Mouse (Mus musculus): ENCODE results near the gene Peli3.
A peak's percentile ranks its signal among the peaks of the same experiment; 100 is the strongest.
"Not testable (repeated sequence)": the region's sequence is repeated elsewhere in the genome, so short reads cannot be mapped to it uniquely, and the experiment has no call there.

Gene Peli3

DNA sequence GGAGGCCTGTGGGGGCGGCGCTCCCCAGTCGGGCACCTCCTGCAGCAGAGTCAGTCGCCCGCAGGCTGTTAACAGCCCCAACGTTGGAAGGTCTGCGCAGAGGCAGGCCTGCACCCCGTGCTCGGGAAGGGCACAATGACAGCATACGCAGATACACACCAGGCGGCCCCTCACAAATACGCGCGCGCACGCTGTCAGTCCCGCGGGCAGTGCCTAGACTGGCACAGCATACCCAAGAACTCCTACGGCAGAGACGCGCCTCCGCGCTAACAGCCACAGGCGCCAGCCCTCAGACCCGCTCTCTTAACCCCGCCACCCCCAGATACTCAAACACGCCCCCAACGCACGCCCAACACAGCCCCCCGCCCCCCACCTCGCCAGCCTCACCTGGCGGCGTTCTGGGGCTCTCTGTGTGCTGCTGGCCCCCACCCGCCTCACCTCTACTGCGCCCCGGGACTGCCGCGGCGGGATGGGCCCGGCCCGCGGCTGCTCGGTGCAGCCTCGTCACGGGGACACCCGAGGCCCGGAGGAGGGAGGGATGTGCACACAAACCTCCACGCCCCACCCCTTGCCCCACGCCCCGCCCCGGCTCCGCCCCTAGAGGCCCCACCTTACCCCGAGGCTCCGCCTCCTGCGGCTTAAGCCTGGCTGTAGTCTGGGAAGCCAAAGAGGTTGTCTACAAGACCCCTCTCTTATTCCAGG, at the start of gene Peli3:
Gene Peli3 (minus strand): TSS at position 577 of the 702 bp plus-strand sequence.
- DNase-seq (ENCODE audit: low read depth, low spot score): peak; percentile 88

DNA sequence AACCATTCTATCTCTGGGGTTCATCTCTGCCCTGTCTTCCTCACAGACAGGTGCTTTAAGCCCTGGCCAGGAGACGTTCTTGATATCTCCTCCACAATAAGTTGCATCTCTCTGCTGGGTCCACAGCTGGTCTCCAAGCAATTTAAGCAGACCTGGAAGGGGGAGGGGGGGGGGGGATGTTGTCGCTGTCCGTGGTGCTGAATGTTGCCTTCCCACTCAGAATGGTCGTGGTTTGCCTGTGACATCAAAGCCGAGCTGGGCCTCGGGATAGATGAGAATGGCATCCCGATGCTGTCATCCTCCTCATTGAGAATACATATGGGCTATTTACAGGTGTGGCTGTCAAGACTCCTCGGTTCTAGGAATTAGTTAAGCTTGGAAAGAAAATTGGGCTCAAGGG, 49.4 kb upstream of the Peli3 start:
- peak; percentile 32 for DNase-seq (ENCODE audit: low read depth, low spot score)

- DNase-seq (ENCODE audit: low read depth, low spot score): peak; percentile 47
These were observed 47.8 kb upstream of the Peli3 start for GRCm38 (mm10) chr19:4990716-4991115.

GRCm38 (mm10) chr19:4990256-4990625, 47.3 kb upstream of the Peli3 start, which contains the start of gene Npas4:
TSS of gene Npas4 (minus strand) at chr19:4990316.
- DNase-seq (ENCODE audit: low read depth, low spot score): no peak

GRCm38 (mm10) chr19:4989434-4990255, 46.7 kb upstream of the Peli3 start:
- no peak for DNase-seq (ENCODE audit: low read depth, low spot score)

DNA sequence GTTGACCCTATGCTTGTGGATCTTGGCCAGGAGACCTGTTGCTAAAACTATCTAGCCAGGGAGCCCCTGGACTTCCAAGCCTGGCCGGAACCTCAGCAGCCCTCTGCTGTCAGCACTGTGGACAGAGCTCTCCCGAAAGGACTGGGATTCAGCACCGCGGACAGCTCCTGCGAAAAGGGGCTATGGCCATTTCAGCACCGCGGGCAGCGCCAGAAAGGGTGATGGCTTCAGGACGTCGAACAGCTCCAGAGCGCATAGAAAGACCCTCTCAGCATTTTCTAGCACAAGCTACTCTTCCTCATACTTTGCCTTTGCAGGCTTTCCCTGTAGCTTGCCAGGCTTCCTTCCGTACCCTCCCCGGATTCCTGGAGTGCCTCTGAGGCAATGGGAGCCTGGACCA, 46.1 kb upstream of the Peli3 start:
- DNase-seq (ENCODE audit: low read depth, low spot score): peak; percentile 90

DNA sequence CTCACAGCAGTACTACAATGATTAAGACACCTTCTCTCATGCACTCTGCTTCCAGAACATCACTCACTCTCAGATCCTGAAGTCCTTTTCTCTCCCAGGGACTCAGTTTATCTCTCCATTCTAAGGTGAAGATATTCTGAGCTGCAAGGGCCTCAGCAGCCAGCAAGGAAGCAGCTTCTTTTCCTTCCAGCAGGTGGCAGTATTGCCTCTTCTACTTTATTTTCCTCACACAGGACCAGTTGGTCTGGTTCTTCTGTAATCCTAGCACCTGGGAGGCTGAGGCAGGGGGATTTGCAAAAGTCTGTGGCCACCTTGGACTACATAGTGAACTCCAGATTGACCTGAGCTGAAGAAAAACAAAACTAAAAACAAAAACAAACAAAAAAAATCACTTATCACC, 38.8 kb upstream of the Peli3 start:
- DNase-seq (ENCODE audit: low read depth, low spot score): peak; percentile 79

DNA sequence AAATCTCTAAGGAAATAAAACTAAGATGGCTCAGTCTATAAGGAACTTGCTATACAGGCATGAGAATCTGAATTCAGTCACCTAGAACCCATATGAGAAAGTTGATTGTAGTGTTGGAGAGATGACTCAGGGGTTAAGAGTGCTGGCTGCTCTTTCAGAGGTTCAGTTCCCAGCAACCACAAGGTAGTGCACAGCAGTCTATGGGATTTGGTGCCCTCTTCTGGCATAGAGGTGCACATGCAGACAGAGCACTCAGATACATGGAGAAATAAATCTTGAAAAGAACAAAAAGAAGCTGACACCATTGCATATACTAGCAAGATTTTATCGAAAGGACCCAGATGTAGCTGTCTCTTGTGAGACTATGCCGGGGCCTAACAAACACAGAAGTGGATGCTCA, 25.3 kb upstream of the Peli3 start:
- DNase-seq (ENCODE audit: low read depth, low spot score): peak; percentile 78

DNA sequence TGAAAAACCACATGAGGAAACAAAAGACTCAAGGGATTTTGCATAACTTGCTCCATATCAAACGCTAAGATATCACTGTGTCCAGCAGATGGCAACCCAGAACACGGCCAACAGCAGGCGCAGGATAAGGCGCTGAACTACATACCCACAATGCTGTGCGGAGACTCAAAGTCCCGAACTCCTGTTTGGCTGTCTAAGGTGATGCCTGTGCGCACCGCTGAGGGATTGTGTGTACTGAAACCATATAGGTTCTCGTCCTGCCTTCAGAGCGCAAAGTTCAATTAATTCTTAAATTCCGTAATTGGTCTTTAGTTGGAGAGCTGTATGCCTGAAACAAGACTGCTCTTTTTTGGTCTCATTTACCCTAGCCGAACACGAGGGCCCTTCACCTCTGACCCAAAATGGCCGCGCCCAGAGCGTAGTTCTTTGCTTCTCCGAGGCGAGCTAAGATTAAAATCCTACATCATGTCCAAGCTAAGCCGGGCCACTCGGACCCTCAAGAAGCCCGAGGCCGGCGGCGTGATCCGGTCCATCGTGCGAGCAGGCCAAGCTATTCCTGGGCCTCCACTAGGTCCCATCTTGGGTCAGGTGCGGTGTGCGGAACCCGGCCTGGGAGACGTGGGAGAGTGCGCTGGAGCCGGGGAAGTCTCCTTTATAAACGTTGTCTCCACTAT, 19.1 kb upstream of the Peli3 start, which contains the start of gene Mrpl11:
Gene Mrpl11 (plus strand): TSS at position 220 of the 674 bp plus-strand sequence.
- peak; percentile 97 for DNase-seq (ENCODE audit: low read depth, low spot score)

- not testable (repeated sequence) for DNase-seq (ENCODE audit: low read depth, low spot score)
These were observed 5.7 kb upstream of the Peli3 start for GRCm38 (mm10) chr19:4948641-4949040.

GRCm38 (mm10) chr19:4945540-4945939, 2.6 kb upstream of the Peli3 start:
- peak; percentile 83 for DNase-seq (ENCODE audit: low read depth, low spot score)

GRCm38 (mm10) chr19:4943253-4943588, 294 bp upstream of the Peli3 start:
- DNase-seq (ENCODE audit: low read depth, low spot score): no peak

DNA sequence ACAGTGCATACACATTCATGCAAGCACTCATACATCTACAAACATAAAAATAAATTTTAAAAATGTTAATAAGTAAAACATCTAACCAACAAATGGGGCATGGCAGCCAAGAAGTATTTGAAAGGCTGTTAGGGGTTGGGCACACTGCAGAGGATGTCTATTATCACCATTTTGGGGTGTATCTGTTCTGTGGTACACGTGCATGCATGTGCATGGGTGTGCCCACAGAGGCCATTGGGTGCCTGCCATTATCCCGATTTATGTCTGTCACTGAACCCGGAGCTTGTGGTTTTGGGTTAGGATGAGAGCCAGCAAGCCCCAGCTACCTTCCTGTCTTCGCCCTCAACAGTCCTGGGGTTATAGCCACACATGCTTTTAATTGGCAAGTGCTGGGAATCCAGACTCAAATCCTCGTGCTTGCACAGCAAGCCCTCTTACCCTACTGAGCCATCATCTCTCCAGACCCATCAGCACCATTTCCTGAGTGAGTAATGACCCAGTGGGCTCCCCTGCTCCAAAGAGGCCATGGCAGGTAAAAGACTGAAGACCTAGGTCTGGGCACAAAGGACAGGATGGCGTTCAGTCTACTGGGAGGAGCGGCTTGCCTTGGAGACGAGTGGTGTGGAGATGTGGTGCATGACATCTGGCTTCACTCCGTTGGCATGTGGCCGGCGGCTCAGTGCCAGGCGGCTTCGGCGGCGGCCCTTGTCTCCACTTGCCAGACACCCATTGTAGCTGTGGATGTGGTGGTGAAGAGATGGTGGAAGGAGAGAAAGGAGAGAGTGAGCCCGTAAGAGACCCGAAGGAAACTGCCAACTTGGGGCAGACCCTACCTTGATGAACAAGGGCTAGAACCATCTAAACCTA, 5.2 kb downstream of the Peli3 start:
- DNase-seq (ENCODE audit: low read depth, low spot score): no peak

- DNase-seq (ENCODE audit: low read depth, low spot score): no peak
These were observed 6.0 kb downstream of the Peli3 start for GRCm38 (mm10) chr19:4936896-4937295.

GRCm38 (mm10) chr19:4928781-4929180, 14.1 kb downstream of the Peli3 start:
- no peak for DNase-seq (ENCODE audit: low read depth, low spot score)

DNA sequence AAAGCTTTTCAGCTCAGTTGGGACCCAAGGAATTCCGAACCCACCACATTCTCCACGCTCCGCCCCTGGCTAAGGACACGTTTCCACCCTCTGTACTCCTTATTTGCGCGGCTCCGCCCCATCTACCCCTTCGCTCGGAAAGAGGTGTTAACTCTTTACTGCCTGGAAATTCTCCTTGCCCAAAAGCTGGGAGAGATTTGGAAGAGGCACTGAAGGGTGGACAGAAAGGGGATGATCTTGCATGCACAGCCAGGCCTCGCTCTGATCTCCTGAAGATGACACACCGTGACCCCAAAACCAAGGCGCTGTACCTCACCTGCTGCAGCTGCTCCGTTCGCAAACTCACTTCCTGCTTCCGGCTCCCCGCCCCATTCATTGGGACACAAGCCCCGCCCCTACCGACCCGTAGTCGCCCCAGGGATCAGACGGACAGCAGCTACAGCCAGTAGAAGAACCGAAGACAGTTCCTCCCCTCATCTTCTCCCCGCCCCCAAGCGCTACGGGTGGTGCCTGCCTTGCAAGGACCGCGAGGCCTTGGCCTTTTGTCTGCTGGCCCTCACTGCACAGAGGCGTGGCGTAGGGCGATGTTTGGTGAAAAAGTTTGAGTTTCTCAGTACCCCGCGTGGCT, 14.9 kb downstream of the Peli3 start, which contains the start of gene Dpp3:
Gene Dpp3 (minus strand): TSS at position 384 of the 628 bp plus-strand sequence.
- peak; percentile 99 for DNase-seq (ENCODE audit: low read depth, low spot score)

GRCm38 (mm10) chr19:4925121-4925860, 17.6 kb downstream of the Peli3 start:
- DNase-seq (ENCODE audit: low read depth, low spot score): peak; percentile 85

DNA sequence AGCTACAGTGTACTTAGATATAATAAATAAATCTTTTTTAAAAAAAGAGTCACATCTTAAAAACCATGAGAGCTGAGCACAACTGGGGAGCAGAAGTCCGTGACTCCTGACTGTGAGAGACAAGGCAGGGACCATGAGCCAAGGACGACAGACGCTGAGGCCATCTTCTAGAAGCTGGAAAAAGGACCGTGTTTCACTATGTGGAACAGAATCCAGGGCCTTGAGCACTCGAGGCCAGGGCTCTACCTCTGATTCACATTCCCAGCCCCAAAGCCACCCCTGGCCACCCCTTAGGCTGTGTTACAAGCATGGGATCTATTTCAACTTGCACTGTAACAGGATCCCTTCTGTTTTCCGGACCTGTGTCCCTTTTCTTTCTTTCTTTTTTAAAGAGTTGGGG, 23.3 kb downstream of the Peli3 start:
- no peak for DNase-seq (ENCODE audit: low read depth, low spot score)

GRCm38 (mm10) chr19:4916827-4917226, 26.1 kb downstream of the Peli3 start:
- DNase-seq (ENCODE audit: low read depth, low spot score): no peak
